Mouse (Mus musculus) macrophage (primary cell): ENCODE data around the gene Gls2. TPM values are rescaled to one million over a fixed set of nuclear protein-coding genes. Genes with fewer than 3 reads are reported as not detected.
A peak's percentile ranks its signal among the peaks of the same experiment; 100 is the strongest.

Experiments
- H3K27ac ChIP-seq: fragments of 350-480 bp; formaldehyde crosslinking; 2 replicates; pipeline ENCODE4 v1.9.0; 2021
- H3K36me3 ChIP-seq: fragments of 350-480 bp; formaldehyde crosslinking; 2 replicates; pipeline ENCODE4 v1.9.0; 2021; ENCODE audit errors: inconsistent target
- H3K4me3 ChIP-seq: fragments of 350-480 bp; formaldehyde crosslinking; 2 replicates; pipeline ENCODE4 v1.9.0; 2021; ENCODE audit errors: inconsistent target
- H3K79me2 ChIP-seq: fragments of 350-480 bp; formaldehyde crosslinking; 2 replicates; pipeline ENCODE4 v1.9.0; 2021; ENCODE audit errors: inconsistent target
- WGBS: methylation state at CpG from one replicate; pipeline ENCODE4 v1.1.7; 2026; ENCODE audit warnings: inconsistent platforms; ENCODE audit not compliant: missing documents; 5-methylcytosine and 5-hydroxymethylcytosine counted together
- polyA plus RNA-seq: library from polyadenylated mRNA; stranded (reverse); fragments of 250-400 nt; gene quantifications from 3 replicates; pipeline ENCODE4 v1.2.4, GENCODE M21; 2018; ENCODE audit warnings: inconsistent platforms

Gene Gls2
- polyA plus RNA-seq, 1 experiment from 2014 or later, result not detected

- Histone ChIP-seq H3K4me3 (peak overlapping the region; percentile 81), H3K36me3 (no peaks in the 10 kb centered on the region), H3K27ac (peak overlapping the region; percentile 85), H3K79me2 (peaks cover 18% of the 10 kb centered on the region; the same call in 1 of the 2 replicates)
- WGBS, result 3% methylated on average over 14 of the region's 14 CpGs
These were observed 38.2 kb downstream of the Gls2 start for GRCm38 (mm10) chr10:128232420-128232985.

- H3K36me3 ChIP-seq, result peaks cover 7% of the 10 kb centered on the region; the same call in 1 of the 2 replicates
- peaks cover 18% of the 10 kb centered on the region; the same call in 1 of the 2 replicates for H3K79me2 ChIP-seq
- no peak overlapping the region for H3K27ac ChIP-seq
- H3K4me3 ChIP-seq, result no peak overlapping the region
- WGBS, result 83% methylated on average over 4 of the region's 4 CpGs
These were observed 42.1 kb downstream of the Gls2 start for GRCm38 (mm10) chr10:128236321-128236720.

GRCm38 (mm10) chr10:128237807-128238480 lies 43.7 kb downstream of the Gls2 start:
- Histone ChIP-seq H3K36me3 (peaks cover 8% of the 10 kb centered on the region; the same call in 1 of the 2 replicates), H3K27ac (peak overlapping the region; percentile 41), H3K79me2 (peaks cover 18% of the 10 kb centered on the region; the same call in 1 of the 2 replicates), H3K4me3 (no peak overlapping the region)
- 67% methylated on average over 15 of the region's 15 CpGs for WGBS

- Histone ChIP-seq H3K4me3 (no peak overlapping the region), H3K36me3 (peaks cover 13% of the 10 kb centered on the region; the same call in 1 of the 2 replicates), H3K79me2 (peaks cover 17% of the 10 kb centered on the region; the same call in 1 of the 2 replicates), H3K27ac (no peak overlapping the region)
- 98% methylated on average over 4 of the region's 4 CpGs for WGBS
These were observed 44.9 kb downstream of the Gls2 start for GRCm38 (mm10) chr10:128239140-128239539.

- Histone ChIP-seq H3K4me3 (no peak overlapping the region), H3K79me2 (peaks cover 8% of the 10 kb centered on the region; the same call in 1 of the 2 replicates), H3K36me3 (peaks cover 13% of the 10 kb centered on the region; the same call in 1 of the 2 replicates), H3K27ac (no peak overlapping the region)
- 97% methylated on average over 18 of the region's 18 CpGs for WGBS
These were observed 45.9 kb downstream of the Gls2 start for GRCm38 (mm10) chr10:128240131-128240530.

- H3K27ac ChIP-seq, result no peak overlapping the region
- H3K4me3 ChIP-seq, result no peak overlapping the region
These were observed 49.0 kb downstream of the Gls2 start for GRCm38 (mm10) chr10:128243252-128243651.

GRCm38 (mm10) chr10:128244121-128244520 lies 49.9 kb downstream of the Gls2 start:
- H3K79me2 ChIP-seq, result no peaks in the 10 kb centered on the region
- no peak overlapping the region for H3K4me3 ChIP-seq
- H3K27ac ChIP-seq, result no peak overlapping the region
- peaks cover 34% of the 10 kb centered on the region; the same call in 1 of the 2 replicates for H3K36me3 ChIP-seq
- 94% methylated on average over 15 of the region's 15 CpGs for WGBS

More at GRCm38 (mm10) chr10:128243252-128243651, 49.0 kb downstream of the Gls2 start:
- H3K36me3 ChIP-seq, result peaks cover 33% of the 10 kb centered on the region; the same call in 1 of the 2 replicates
- 99% methylated on average over 8 of the region's 8 CpGs for WGBS
- H3K79me2 ChIP-seq, result no peaks in the 10 kb centered on the region

- 96% methylated on average over 17 of the region's 17 CpGs for WGBS
- no peak overlapping the region for H3K4me3 ChIP-seq
- H3K27ac ChIP-seq, result no peak overlapping the region
- H3K36me3 ChIP-seq, result peaks cover 46% of the 10 kb centered on the region; the same call in 1 of the 2 replicates
- H3K79me2 ChIP-seq, result no peaks in the 10 kb centered on the region
These were observed 52.9 kb downstream of the Gls2 start for GRCm38 (mm10) chr10:128247020-128247732.

GRCm38 (mm10) chr10:128250565-128250964 lies 56.3 kb downstream of the Gls2 start:
- Histone ChIP-seq H3K27ac (no peak overlapping the region), H3K36me3 (peaks cover 42% of the 10 kb centered on the region; the same call in 1 of the 2 replicates), H3K4me3 (no peak overlapping the region), H3K79me2 (no peaks in the 10 kb centered on the region)
- 75% methylated on average over 13 of the region's 13 CpGs for WGBS

- Histone ChIP-seq H3K36me3 (peaks cover 23% of the 10 kb centered on the region; the same call in 1 of the 2 replicates), H3K4me3 (no peak within 1 kb of the TSS), H3K27ac (no peak within 1 kb of the TSS), H3K79me2 (no peaks in the 10 kb centered on the region)
- 94% methylated on average over 4 of the region's 4 CpGs for WGBS
These were observed 59.5 kb downstream of the Gls2 start, which contains the start of gene Apon for GRCm38 (mm10) chr10:128253677-128254255. Apon (plus strand) TSS chr10:128254096.

- Histone ChIP-seq H3K4me3 (no peak overlapping the region), H3K36me3 (peaks cover 9% of the 10 kb centered on the region; the same call in 1 of the 2 replicates), H3K27ac (no peak overlapping the region), H3K79me2 (no peaks in the 10 kb centered on the region)
- 96% methylated on average over 8 of the region's 8 CpGs for WGBS
These were observed 61.7 kb downstream of the Gls2 start for GRCm38 (mm10) chr10:128255925-128256324.

- Histone ChIP-seq H3K79me2 (no peaks in the 10 kb centered on the region), H3K4me3 (no peak overlapping the region), H3K36me3 (peaks cover 9% of the 10 kb centered on the region; the same call in 1 of the 2 replicates), H3K27ac (no peak overlapping the region)
- WGBS, result 87% methylated on average over 8 of the region's 8 CpGs
These were observed 62.1 kb downstream of the Gls2 start for GRCm38 (mm10) chr10:128256328-128256727.

GRCm38 (mm10) chr10:128258953-128259352 lies 64.7 kb downstream of the Gls2 start:
- Histone ChIP-seq H3K4me3 (no peak overlapping the region), H3K36me3 (no peaks in the 10 kb centered on the region), H3K27ac (peak overlapping the region; percentile 61), H3K79me2 (no peaks in the 10 kb centered on the region)
- WGBS, result 2% methylated on average over 4 of the region's 4 CpGs
